Mouse (Mus musculus): ENCODE data around the gene Pigb.

Gene Pigb

GRCm38 (mm10) chr9:73047906-73048305, 7.7 kb upstream of the Pigb start:
- DNase-seq (ENCODE audit: low read depth in 2 of 2, low spot score in 2 of 2) = no peak

DNA sequence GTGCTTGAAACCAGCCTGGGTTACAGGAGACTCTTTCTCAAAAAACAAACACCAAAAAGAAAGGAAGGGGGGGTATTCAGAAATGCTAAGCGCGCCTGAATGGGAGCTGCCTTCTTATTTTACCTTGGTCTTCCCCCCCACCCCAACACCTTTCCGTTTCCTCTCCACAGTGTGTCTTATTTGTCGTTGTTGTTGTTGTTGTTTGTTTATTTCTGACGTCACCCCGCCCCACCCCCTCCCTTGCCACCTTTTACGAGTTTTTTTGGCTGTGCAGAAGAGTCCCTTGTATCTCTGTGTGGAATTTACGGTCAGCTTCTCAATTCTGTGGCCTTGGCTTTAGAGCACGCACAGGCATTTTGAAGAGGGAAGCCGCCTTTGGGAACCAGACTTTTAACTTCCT, 5.5 kb upstream of the Pigb start:
- DNase-seq (ENCODE audit: low read depth in 2 of 2, low spot score in 2 of 2) = no peak

- DNase-seq (ENCODE audit: low read depth in 2 of 2, low spot score in 2 of 2) = no peak
These were observed 5.0 kb upstream of the Pigb start for GRCm38 (mm10) chr9:73045204-73045603.

DNA sequence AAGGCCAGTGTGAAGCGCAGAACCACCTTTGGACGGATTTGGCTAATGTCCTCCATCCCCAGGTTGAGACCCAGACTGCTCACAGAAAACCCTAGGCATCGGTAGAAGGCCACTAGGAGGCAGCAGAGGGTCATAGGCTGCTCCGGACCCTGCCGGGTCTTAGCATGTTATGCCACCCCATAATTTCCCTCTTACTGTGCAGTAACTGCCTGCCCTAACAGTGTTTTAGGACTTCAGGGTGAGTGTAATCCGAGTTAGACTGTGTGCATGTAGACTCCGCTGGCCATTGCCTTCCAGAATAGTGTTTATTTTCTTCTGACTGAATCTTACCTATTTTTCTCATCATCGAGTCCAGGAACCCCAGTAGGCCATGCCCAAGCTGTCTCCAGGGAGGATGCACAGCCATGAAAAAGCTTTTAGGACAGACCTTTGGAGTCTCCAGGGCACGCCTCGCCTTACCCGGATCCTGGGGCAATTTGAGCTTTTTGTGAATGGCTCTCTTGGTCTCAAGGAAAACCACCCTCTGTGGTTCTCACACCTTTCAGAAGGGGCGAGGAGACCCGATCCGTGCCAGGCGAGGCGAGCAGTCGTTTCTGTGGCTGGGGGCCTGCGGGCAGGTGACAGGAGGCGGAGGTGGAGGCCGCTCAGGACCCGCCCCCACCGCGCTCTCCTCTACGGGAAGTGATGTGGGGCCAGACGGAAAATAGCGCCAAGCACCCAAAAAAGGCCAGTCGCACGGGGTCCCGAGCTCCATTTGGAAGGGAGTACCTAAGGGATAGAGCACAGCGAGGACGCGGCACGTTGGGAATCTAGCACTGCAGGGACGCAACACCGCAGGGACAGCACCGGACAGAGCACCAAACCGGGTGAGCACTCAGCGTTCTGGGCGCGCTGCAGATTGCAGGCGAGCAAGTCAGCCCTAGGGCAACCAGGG, 4.2 kb upstream of the Pigb start, which contains the start of gene Rab27a:
Gene Rab27a (plus strand): TSS at position 709 of the 934 bp plus-strand sequence.
- peak; percentile 84 to 89 for DNase-seq (ENCODE audit: low read depth in 2 of 2, low spot score in 2 of 2)

- peak; percentile 82 to 85 for DNase-seq (ENCODE audit: low read depth in 2 of 2, low spot score in 2 of 2)
These were observed 794 bp downstream of the Pigb start for GRCm38 (mm10) chr9:73039222-73039945.

- no peak for DNase-seq (ENCODE audit: low read depth in 2 of 2, low spot score in 2 of 2)
These were observed 6.8 kb downstream of the Pigb start for GRCm38 (mm10) chr9:73033406-73033805.

DNA sequence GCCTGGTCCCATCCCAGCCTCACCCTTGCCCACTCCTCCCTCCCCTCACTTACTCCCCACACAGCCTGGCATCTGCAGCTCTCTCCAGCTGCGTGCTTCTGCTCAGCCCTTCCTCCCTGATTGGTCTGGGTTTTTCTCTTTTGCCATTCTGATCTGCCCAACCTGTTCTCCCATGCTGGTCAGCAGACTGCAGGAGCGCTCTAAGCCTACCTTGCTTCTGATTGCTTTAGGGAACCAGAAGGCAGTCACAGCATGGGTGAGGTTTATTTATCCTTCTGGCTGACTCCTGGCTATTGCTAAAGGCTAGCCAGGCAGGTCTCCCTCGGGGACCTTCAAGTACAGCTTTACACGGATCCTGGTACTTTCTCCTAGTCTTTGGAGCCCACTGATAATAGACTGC, 8.8 kb downstream of the Pigb start:
- no peak for DNase-seq (ENCODE audit: low read depth in 2 of 2, low spot score in 2 of 2)

DNA sequence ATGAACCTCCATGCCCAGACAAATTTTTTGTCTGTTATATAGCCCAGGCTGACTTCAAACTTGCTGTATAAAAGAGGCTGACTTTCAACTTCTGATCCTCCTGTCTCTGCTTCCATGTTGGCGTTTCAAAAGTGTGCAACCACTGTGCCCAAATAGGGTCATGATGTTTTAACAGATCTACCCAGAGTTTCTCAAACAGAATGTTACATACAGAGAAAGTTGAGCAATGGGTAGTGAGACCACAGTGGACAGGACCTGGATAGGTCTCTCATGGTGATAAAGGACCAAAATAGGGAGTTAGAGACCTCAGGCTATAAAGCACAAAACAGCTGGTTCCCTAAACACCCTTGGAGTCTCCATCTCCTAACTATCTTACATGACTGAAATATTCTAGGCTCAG, 9.7 kb downstream of the Pigb start:
- DNase-seq (ENCODE audit: low read depth in 2 of 2, low spot score in 2 of 2) = no peak

GRCm38 (mm10) chr9:73025818-73026636, 14.2 kb downstream of the Pigb start:
- DNase-seq (ENCODE audit: low read depth in 2 of 2, low spot score in 2 of 2) = no peak

DNA sequence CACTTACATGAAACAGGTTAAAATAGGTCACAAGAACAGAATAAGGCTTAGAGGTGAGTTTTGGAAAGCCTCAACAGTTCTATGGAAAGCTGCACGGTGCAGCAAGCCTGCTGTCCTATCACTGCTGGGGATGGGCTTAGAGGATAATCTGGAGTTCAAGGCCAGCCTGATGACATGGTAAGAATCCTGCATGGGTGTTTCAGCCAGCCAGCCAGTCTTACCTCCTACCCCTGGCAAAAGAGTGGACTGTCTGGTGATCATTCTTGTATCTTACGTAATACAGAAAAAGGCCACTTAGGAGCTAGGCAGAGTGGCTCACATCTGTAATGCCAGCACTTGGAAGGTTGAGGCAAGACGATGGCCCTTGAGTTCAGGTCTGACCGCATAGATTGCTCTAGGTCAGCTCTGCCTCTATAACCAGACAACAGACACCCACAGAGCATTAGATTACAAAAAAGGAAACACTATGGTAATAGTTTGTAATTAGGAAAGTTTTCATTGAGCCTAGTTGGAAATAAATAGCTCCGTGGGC, 19.5 kb downstream of the Pigb start:
- no peak for DNase-seq (ENCODE audit: low read depth in 2 of 2, low spot score in 2 of 2)

DNA sequence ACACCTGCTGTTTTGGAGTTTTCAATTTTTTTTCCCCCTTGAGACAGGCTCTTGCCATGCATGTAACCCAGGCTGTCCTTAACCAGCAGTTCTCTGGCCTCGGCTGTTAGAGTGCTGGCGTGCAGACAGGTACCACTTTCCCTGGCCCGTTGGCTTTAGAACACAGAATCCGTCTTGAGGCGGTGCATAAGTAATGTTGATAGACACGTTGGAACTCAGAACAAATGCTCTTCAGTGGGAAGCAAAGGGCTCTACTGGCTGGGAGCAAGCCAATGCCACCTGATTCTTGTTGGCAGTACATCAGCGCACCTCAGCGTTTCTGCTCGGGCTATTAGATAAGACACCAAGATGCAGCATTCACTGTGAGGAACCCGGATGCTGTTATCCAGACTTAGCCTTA, 20.3 kb downstream of the Pigb start:
- DNase-seq (ENCODE audit: low read depth in 2 of 2, low spot score in 2 of 2) = no peak

- DNase-seq (ENCODE audit: low read depth in 2 of 2, low spot score in 2 of 2) = no peak
These were observed 25.5 kb downstream of the Pigb start for GRCm38 (mm10) chr9:73014724-73015123.

GRCm38 (mm10) chr9:73012629-73013028, 27.5 kb downstream of the Pigb start:
- no peak for DNase-seq (ENCODE audit: low read depth in 2 of 2, low spot score in 2 of 2)

GRCm38 (mm10) chr9:73008384-73008783, 31.8 kb downstream of the Pigb start:
- DNase-seq (ENCODE audit: low read depth in 2 of 2, low spot score in 2 of 2) = no peak

- peak in 1 of 2 experiments; percentile 6 for DNase-seq (ENCODE audit: low read depth in 2 of 2, low spot score in 2 of 2)
These were observed 34.0 kb downstream of the Pigb start for GRCm38 (mm10) chr9:73006175-73006574.

- DNase-seq (ENCODE audit: low read depth in 2 of 2, low spot score in 2 of 2) = no peak
These were observed 35.1 kb downstream of the Pigb start for GRCm38 (mm10) chr9:73005106-73005505.

GRCm38 (mm10) chr9:73004076-73004475, 36.1 kb downstream of the Pigb start:
- DNase-seq (ENCODE audit: low read depth in 2 of 2, low spot score in 2 of 2) = no peak

GRCm38 (mm10) chr9:73002177-73002576, 38.0 kb downstream of the Pigb start:
- DNase-seq (ENCODE audit: low read depth in 2 of 2, low spot score in 2 of 2) = no peak

DNA sequence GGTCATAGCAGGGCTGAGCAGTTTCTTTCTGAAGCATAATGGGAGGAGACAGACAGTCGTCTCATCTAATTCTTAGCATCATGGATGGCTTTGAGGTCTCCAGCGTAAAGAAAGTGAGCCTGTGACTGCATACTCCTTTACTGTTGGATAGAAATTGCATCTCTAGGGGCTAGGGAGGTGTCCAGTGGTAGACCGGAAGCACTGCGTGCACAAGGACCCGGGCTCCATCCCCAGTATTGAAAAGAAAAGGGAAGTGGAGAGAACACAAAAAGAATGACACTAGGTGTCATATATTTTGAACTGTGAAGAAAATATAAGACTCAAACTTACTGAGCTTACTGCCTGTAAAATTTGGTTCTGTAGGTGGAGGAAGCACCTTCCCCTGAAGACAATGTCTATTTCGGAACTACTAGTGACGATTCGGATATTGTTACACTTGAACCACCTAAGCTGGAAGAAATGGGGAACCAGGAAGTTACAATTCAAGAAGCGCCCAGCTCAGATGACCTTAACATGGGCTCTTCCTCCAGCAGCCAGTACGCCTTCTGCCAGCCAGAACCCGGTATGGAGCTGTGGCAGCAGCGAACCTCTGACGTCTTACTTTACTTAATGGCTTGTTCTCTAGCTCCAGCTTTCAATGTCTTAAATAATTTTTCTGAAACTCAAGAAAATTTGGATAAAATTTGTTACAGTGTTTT, 38.7 kb downstream of the Pigb start:
- no peak for DNase-seq (ENCODE audit: low read depth in 2 of 2, low spot score in 2 of 2)

GRCm38 (mm10) chr9:73000487-73000886, 39.7 kb downstream of the Pigb start:
- no peak for DNase-seq (ENCODE audit: low read depth in 2 of 2, low spot score in 2 of 2)

Measured in CD8-positive naive resting alpha-beta T cell, adult 2 months (primary cell).